Mouse (Mus musculus) forebrain, embryonic 13.5 days (tissue): ENCODE data around the gene Cd151. TPM values are rescaled to one million over a fixed set of nuclear protein-coding genes. Genes with fewer than 3 reads are reported as not detected.

Source experiments
- ATAC-seq: fragments of 200-750 bp; cut with Nextera tagmentation; 2 replicates; pipeline ENCODE4 v1.8.0; 2017
- H3K27ac ChIP-seq: fragments of 300-500 bp; sonication (generic); 2 replicates; pipeline ENCODE4 v1.5.1; 2015; ENCODE audit warnings: inconsistent platforms, mild to moderate bottlenecking, moderate library complexity
- H3K27me3 ChIP-seq: fragments of 300-500 bp; sonication (generic); 2 replicates; pipeline ENCODE4 v1.6.1; 2015; ENCODE audit warnings: mild to moderate bottlenecking, inconsistent platforms
- H3K36me3 ChIP-seq: fragments of 300-500 bp; sonication (generic); 2 replicates; pipeline ENCODE4 v1.6.1; 2015; ENCODE audit warnings: mild to moderate bottlenecking, inconsistent platforms; ENCODE audit not compliant: poor library complexity, severe bottlenecking
- H3K4me1 ChIP-seq: fragments of 300-500 bp; sonication (generic); 2 replicates; pipeline ENCODE4 v1.6.1; 2015; ENCODE audit warnings: inconsistent platforms
- H3K4me2 ChIP-seq: fragments of 300-500 bp; sonication (generic); 2 replicates; pipeline ENCODE4 v1.6.1; 2015; ENCODE audit warnings: inconsistent platforms, mild to moderate bottlenecking, moderate library complexity
- H3K4me3 ChIP-seq: fragments of 300-500 bp; sonication (generic); 2 replicates; pipeline ENCODE4 v1.5.1; 2015; ENCODE audit warnings: mild to moderate bottlenecking, inconsistent platforms
- H3K9ac ChIP-seq: fragments of 300-500 bp; sonication (generic); 2 replicates; pipeline ENCODE4 v1.6.1; 2015; ENCODE audit warnings: mild to moderate bottlenecking, inconsistent platforms
- H3K9me3 ChIP-seq: fragments of 300-500 bp; sonication (generic); replicated peaks from 2 replicates; pipeline ENCODE4 v1.6.1; 2016; ENCODE audit warnings: inconsistent platforms
- WGBS: fragments of 180-500 bp; shearing (Covaris S2); methylation state at CpG from one replicate; pipeline ENCODE4 v1.1.7; 2015; 5-methylcytosine and 5-hydroxymethylcytosine counted together
- polyA plus RNA-seq: library from polyadenylated mRNA; unstranded; fragments of >200 nt; fragmentation: Nextera tagmentation; extraction: Ambion mirVana; gene quantifications from 2 replicates; pipeline ENCODE4 v1.2.1, GENCODE M21; 2015

Cd151 gene
- polyA plus RNA-seq, 1 experiment from 2014 or later: 12.0 TPM

DNA sequence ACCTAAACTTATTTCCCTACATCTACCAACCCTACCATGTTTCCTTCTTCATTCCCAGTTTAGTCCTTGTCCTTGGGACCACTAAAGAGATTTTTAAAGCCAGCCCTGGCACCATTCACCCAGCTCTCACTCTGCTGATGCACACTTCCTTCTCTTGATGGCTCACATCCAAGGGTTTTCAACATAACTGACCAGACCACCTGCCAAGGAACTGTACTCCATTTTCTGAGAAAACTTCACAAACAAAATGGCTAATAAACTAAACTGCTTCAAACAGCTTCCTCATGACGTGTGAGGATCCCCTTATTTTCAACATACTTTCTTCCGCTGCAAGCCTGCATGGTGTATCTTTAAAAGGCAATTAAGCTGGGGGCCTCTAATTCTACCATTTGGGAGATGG lies 13.6 kb upstream of the Cd151 start:
- WGBS: 72% methylated on average over 2 of the region's 2 CpGs
- Histone ChIP-seq H3K27ac (no peak overlapping the region), H3K4me2 (no peak overlapping the region), H3K4me3 (no peak overlapping the region), H3K27me3 (0 out of 2 replicates have a peak, but pooled peaks cover 6% of the 10 kb centered on the region), H3K9me3 (no peaks in the 10 kb centered on the region), H3K36me3 (peaks cover 41% of the 10 kb centered on the region), H3K9ac (no peak overlapping the region), H3K4me1 (peaks cover 25% of the 10 kb centered on the region)
- no peak for ATAC-seq

DNA sequence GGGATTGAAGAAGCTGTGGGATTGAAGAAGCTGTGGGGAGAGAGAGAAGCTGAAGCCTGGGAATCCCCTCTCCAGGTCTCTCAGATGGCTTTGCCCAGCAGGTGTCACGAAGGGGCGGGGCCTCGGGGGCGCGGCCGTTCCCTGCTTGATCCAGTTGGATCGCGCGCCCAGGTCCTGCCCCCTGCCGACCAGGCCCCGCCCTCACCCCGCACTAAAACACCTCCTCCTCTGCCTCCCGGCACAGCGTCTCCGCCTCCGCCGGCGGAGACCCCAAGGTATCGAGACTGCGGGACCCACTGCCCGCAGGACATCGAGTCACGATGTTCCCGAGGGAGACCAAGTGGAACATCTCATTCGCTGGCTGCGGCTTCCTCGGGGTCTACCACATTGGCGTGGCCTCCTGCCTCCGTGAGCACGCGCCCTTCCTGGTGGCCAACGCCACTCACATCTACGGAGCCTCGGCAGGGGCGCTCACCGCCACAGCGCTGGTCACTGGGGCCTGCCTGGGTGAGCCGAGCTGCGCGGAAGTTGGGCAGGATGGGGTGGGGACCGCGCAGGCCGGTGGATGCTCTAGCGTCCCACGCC lies 12.1 kb upstream of the Cd151 start, which contains the start of gene Pnpla2:
Gene Pnpla2, plus strand, starts transcription at position 232 of the 585 bp plus-strand sequence.
- Histone ChIP-seq H3K36me3 (peaks cover 42% of the 10 kb centered on the region), H3K27me3 (peaks cover 17% of the 10 kb centered on the region), H3K4me1 (peaks cover 21% of the 10 kb centered on the region), H3K9me3 (no peaks in the 10 kb centered on the region), H3K9ac (peak within 1 kb of the TSS; percentile 80), H3K4me3 (peak within 1 kb of the TSS; percentile 68), H3K4me2 (peak within 1 kb of the TSS; percentile 95), H3K27ac (peak within 1 kb of the TSS; percentile 52)
- peak; percentile 80 for ATAC-seq
- under 1% methylated on average over 41 of the region's 45 CpGs for WGBS

DNA sequence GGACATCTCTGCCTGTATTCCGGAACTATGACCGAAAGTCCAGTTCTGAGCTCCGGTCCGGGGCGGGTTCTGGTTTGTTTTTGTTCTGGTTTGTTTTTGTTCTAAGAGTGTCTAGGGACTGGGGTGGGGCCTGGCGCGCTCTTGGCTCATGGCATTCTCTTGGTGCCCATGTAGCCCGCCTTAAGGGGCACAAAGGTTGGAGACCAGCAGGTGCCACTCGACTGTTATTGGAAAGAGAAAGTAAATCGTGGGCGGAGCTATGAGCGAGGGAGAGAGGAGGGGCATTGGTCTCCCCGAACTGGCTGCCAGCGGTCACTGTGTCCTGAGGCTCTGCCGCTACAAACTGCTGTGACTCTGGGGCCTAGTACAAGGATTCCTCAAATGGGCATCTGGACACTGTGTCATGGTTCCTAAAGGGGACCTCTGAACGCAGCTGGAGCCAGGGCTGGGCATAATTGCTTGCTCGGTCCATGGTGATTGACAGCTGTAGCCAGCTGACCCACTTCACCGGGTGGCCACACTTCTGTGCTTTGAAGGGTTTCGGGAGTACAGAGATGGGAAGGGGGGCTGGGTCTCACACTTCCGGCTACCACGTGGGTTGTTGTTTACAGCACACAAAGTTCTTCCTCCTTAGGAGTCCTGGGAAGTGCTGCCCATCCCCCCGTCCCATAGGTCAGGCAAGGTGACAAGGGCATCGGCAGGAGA lies 11.4 kb upstream of the Cd151 start:
- peak; percentile 14; the same call in 1 of the 2 replicates for ATAC-seq
- Histone ChIP-seq H3K4me3 (peak overlapping the region; percentile 68), H3K36me3 (peaks cover 38% of the 10 kb centered on the region), H3K9ac (peak overlapping the region; percentile 80), H3K9me3 (no peaks in the 10 kb centered on the region), H3K27ac (peak overlapping the region; percentile 52; the same call in 1 of the 2 replicates), H3K4me1 (peaks cover 21% of the 10 kb centered on the region), H3K27me3 (peaks cover 24% of the 10 kb centered on the region), H3K4me2 (peak overlapping the region; percentile 95)
- 1% methylated on average over 23 of the region's 23 CpGs for WGBS

DNA sequence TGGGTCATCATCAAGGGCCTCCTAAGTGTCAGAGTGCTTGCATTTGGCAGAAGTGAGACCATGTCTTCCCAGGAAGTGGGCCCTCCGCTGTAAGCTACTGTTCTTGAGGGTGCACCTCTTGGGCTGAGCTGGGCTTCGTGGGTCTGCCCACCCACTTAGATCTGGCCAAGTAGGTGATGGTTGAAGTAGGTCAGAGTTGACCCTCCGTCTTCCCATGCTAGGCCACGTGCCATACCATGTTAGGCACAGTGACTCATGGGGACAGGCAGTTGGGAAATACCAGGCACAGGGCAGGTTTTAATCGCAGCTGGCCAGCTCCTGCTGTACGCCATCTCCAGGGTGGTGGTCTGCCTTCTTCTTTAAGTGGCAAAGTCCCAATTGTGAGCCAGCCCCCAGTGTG lies 10.5 kb upstream of the Cd151 start:
- no peak overlapping the region for H3K27ac ChIP-seq
- H3K27me3 ChIP-seq: peaks cover 34% of the 10 kb centered on the region
- H3K4me3 ChIP-seq: no peak overlapping the region
- 91% methylated on average over 6 of the region's 6 CpGs for WGBS
- H3K4me2 ChIP-seq: peak overlapping the region; percentile 95
- H3K9me3 ChIP-seq: no peaks in the 10 kb centered on the region
- H3K4me1 ChIP-seq: peaks cover 26% of the 10 kb centered on the region
- no peak for ATAC-seq
- H3K9ac ChIP-seq: no peak overlapping the region
- H3K36me3 ChIP-seq: peaks cover 28% of the 10 kb centered on the region

DNA sequence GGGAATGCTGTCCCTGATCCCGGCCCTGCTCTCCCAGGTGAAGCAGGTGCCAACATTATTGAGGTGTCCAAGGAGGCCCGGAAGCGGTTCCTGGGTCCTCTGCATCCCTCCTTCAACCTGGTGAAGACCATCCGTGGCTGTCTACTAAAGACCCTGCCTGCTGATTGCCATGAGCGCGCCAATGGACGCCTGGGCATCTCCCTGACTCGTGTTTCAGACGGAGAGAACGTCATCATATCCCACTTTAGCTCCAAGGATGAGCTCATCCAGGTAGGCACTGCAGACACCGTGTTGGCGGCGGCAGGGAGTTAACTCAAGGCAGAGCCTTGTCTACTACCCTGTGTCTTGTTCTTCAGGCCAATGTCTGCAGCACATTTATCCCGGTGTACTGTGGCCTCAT lies 10.0 kb upstream of the Cd151 start:
- Histone ChIP-seq H3K36me3 (peaks cover 23% of the 10 kb centered on the region), H3K4me1 (peaks cover 30% of the 10 kb centered on the region), H3K27ac (no peak overlapping the region), H3K4me2 (no peak overlapping the region), H3K4me3 (no peak overlapping the region), H3K9me3 (no peaks in the 10 kb centered on the region), H3K9ac (no peak overlapping the region), H3K27me3 (peaks cover 39% of the 10 kb centered on the region)
- no peak for ATAC-seq
- 90% methylated on average over 14 of the region's 14 CpGs for WGBS

DNA sequence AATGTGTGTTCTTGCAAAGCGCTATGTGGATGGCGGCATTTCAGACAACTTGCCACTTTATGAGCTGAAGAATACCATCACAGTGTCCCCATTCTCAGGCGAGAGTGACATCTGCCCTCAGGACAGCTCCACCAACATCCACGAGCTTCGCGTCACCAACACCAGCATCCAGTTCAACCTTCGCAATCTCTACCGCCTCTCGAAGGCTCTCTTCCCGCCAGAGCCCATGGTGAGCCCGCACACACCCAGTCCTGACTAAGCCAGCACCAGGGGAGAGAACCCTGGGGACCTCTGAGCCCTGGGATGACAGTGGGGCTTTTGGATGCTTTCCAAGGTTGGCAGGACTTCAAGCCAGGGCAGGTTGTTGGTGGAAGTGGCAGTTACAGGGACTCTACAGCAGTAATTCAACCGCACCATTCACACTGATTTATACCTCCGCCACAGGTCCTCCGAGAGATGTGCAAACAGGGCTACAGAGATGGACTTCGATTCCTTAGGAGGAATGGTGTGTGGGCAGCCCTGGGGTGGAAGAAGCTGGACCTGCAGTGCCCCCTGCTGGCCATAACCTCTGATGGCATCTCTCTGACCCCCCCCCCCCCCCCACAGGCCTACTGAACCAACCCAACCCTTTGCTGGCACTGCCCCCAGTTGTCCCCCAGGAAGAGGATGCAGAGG lies 9.1 kb upstream of the Cd151 start:
- Histone ChIP-seq H3K9ac (no peak overlapping the region), H3K4me3 (no peak overlapping the region), H3K36me3 (peaks cover 21% of the 10 kb centered on the region), H3K27ac (no peak overlapping the region), H3K4me1 (peaks cover 33% of the 10 kb centered on the region), H3K9me3 (no peaks in the 10 kb centered on the region), H3K27me3 (peaks cover 48% of the 10 kb centered on the region), H3K4me2 (no peak overlapping the region)
- WGBS: 77% methylated on average over 15 of the region's 15 CpGs
- no peak for ATAC-seq

DNA sequence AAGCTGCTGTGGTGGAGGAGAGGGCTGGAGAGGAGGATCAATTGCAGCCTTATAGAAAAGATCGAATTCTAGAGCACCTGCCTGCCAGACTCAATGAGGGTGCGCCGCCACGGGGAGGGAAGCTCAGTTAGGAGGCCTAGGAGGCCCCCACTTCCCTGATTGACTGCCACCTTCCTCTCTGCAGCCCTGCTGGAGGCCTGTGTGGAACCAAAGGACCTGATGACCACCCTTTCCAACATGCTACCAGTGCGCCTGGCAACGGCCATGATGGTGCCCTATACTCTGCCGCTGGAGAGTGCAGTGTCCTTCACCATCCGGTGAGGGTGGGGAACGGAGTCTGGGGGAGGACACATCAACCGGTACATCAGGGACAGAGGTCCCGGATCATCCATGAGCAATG lies 8.5 kb upstream of the Cd151 start:
- no peak overlapping the region for H3K4me2 ChIP-seq
- no peak for ATAC-seq
- WGBS: 91% methylated on average over 11 of the region's 11 CpGs
- H3K9me3 ChIP-seq: no peaks in the 10 kb centered on the region
- peaks cover 33% of the 10 kb centered on the region for H3K4me1 ChIP-seq
- peaks cover 53% of the 10 kb centered on the region for H3K27me3 ChIP-seq
- no peak overlapping the region for H3K27ac ChIP-seq
- no peak overlapping the region for H3K9ac ChIP-seq
- peaks cover 21% of the 10 kb centered on the region for H3K36me3 ChIP-seq
- H3K4me3 ChIP-seq: no peak overlapping the region

DNA sequence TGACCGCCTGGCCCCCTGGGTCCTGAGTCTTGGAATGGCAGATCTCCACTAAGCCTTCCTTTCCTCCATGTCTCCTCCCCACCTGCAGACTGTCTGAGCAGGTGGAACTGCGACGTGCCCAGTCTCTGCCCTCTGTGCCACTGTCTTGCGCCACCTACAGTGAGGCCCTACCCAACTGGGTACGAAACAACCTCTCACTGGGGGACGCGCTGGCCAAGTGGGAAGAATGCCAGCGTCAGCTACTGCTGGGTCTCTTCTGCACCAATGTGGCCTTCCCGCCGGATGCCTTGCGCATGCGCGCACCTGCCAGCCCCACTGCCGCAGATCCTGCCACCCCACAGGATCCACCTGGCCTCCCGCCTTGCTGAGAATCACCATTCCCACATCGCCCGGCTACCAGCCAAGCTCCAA lies 7.9 kb upstream of the Cd151 start:
- 86% methylated on average over 17 of the region's 17 CpGs for WGBS
- no peak for ATAC-seq
- Histone ChIP-seq H3K4me3 (no peak overlapping the region), H3K4me2 (no peak overlapping the region), H3K4me1 (peaks cover 33% of the 10 kb centered on the region), H3K27me3 (peaks cover 60% of the 10 kb centered on the region), H3K27ac (no peak overlapping the region), H3K36me3 (peaks cover 21% of the 10 kb centered on the region), H3K9ac (no peak overlapping the region), H3K9me3 (no peaks in the 10 kb centered on the region)

DNA sequence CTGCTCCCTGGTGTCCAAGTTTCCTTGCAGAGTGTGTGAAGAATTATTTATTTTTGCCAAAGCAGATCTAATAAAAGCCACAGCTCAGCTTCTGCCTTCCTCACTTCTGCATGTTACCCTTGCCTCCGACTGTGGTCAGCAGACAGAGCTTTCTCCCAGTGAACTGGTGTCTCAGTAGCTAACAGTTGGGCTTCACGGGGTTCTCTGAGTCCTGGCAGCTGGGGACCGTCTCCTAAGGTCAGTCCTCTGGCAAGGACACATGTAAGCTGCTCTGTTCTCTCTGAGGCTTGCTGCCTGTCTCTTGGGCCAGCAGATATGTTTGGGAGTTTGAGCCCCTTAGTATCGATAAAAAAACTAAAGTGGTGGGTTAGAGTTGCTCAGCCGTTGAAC lies 7.2 kb upstream of the Cd151 start:
- Histone ChIP-seq H3K4me1 (peaks cover 32% of the 10 kb centered on the region), H3K36me3 (peaks cover 21% of the 10 kb centered on the region), H3K27me3 (peaks cover 67% of the 10 kb centered on the region), H3K9ac (no peak overlapping the region), H3K27ac (no peak overlapping the region), H3K4me3 (no peak overlapping the region), H3K4me2 (no peak overlapping the region), H3K9me3 (no peaks in the 10 kb centered on the region)
- ATAC-seq: no peak
- WGBS: 78% methylated on average over 5 of the region's 5 CpGs

DNA sequence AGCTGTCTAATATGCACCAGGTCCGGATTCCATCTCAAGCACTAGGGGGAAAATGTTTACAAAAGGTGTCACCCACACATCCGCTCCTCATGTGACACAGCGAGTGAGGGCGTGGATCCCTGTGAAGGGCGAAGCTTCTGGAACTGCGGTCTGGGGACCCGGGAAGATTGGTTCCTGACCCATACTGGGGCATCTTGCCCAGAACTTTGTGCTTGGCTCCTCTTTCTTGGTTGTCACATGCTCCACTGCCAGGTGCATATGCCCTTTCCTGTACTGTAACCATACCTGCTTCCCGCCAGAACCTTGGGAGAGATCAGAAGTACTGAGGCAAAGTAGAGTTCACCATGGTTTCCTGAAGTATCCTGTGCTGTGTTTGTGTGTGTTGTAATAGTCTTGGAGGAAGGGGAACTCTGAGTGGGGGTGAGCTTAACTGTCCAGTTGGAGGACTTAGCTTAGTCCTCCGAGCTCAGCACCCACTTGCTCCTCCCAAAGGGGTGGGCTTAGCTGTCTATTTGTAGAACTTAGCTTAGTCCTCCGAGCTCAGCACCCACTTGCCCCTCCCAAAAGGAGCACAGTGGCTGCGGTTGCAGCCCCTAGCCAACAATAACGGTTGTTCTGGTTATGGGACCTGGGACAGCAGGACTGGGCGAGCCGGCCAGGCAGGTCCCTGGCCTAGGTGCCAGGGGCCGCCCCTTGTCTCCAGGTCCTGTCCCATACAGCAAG lies 6.6 kb upstream of the Cd151 start, which contains the start of gene Cracr2b:
Gene Cracr2b, plus strand, starts transcription at position 704 of the 723 bp plus-strand sequence.
- Histone ChIP-seq H3K27me3 (peaks cover 72% of the 10 kb centered on the region), H3K4me2 (peak within 1 kb of the TSS; percentile 62)

DNA sequence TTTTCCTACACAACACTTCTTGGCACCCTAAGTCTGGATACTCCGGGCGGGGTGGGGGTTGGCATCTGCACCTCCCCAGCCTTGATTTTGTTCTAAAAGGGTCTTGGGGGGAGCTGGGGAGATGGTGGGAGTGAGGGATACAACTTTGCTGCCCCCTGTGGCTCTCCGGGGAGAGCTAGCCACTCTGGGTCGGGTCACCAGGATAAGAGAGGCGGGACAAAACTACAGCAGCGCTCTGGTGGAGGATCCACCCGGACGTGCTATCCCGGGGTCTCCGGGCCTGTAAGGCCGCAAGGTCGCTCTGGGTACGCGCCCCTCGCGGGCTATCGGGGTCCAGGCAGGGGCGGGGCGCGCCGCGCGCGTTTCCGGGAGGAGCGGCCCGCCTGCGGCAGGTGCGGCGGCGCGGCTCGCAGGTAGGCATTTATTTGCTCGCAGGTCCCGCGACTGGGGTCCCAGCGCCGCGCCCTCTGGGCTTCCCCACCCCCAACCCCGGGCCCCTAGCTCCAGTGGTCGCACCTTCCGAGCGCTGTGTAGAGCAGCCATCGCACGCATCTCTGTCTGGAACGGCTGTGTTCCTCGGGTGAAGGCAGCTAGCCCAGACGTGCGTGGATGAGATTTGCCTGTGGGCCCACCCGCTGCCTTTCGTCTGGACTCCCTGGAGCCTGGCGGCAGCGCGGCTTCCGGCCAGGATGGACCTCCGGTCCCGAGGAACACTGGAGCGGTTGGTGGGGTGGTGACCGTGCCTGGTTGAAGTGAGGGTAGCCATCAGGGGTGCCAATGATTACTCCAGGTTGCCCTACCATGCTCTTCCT lies 5.5 kb upstream of the Cd151 start:
- Histone ChIP-seq H3K4me3 (peak overlapping the region; percentile 36), H3K9ac (peak overlapping the region; percentile 45), H3K4me1 (peaks cover 20% of the 10 kb centered on the region), H3K4me2 (peak overlapping the region; percentile 62), H3K9me3 (no peaks in the 10 kb centered on the region), H3K36me3 (peaks cover 21% of the 10 kb centered on the region), H3K27me3 (peaks cover 79% of the 10 kb centered on the region), H3K27ac (no peak overlapping the region)
- no peak for ATAC-seq
- 3% methylated on average over 41 of the region's 59 CpGs for WGBS

More for the DNA sequence above, 6.6 kb upstream of the Cd151 start, which contains the start of gene Cracr2b:
- peak within 1 kb of the TSS; percentile 45 for H3K9ac ChIP-seq
- H3K36me3 ChIP-seq: peaks cover 21% of the 10 kb centered on the region
- WGBS: 74% methylated on average over 15 of the region's 15 CpGs
- H3K27ac ChIP-seq: no peak within 1 kb of the TSS
- peaks cover 31% of the 10 kb centered on the region for H3K4me1 ChIP-seq
- no peaks in the 10 kb centered on the region for H3K9me3 ChIP-seq
- peak within 1 kb of the TSS; percentile 36 for H3K4me3 ChIP-seq
- no peak for ATAC-seq
